17 mouse cellular contexts compared by ENCODE assay signal in genomic region chr16:69796299-69796698, GRCm38 (mm10).
DNase-seq lines count a peak whose midpoint lies in the region; ATAC-seq and TF ChIP-seq lines count a peak whose summit lies in the region.
"Had no signal": no experiment of that assay in that cellular context is flagged by ENCODE, and none has a peak within 500 bp of the region (broad histone marks: within the 10 kb centered on the region; RNA-seq: fewer than 3 reads in every experiment).

No protein-coding gene starts in this region.

- H3K4me3 ChIP-seq in hindbrain, postnatal 0 days (ENCODE audit: low read length), result no peak overlapping the region
- H3K4me3 ChIP-seq in hindbrain, embryonic 14.5 days (replicated peaks; ENCODE audit: low read length), result no peak overlapping the region
- no peak overlapping the region for H3K4me3 ChIP-seq in midbrain, embryonic 16.5 days (ENCODE audit: low read depth, low read length)
- H3K4me3 ChIP-seq: embryonic facial prominence, embryonic 15.5 days; forebrain, embryonic 12.5 days; hindbrain, embryonic 15.5 days; liver, embryonic 13.5 days had no signal

- WGBS in hindbrain, postnatal 0 days, result 64% methylated on average over 5 of the region's 5 CpGs
- WGBS in hindbrain, embryonic 14.5 days, result 76% methylated on average over 5 of the region's 5 CpGs
- WGBS in midbrain, embryonic 16.5 days, result 77% methylated on average over 5 of the region's 5 CpGs

- peak; percentile 2 for DNase-seq in hindbrain, postnatal 0 days (ENCODE audit: low spot score)
- DNase-seq in hindbrain, embryonic 14.5 days (ENCODE audit: low spot score), result no peak
- peak; percentile 77 for DNase-seq in 416B (ENCODE audit: low read depth)
- DNase-seq in c-Kit-positive CD71-negative TER-119-negative erythroid progenitor cells, embryonic 14.5 days (ENCODE audit: low read depth), result peak; percentile 7
- DNase-seq in kidney, postnatal 10 days, result peak; percentile 27
- no peak for DNase-seq in right cerebral cortex, postnatal 14 days
- DNase-seq in Muller cell, postnatal 12 days (ENCODE audit: inconsistent ontology term), result no peak
- DNase-seq: adrenal gland, adult 8-10 months; cerebellum, postnatal 10 days; liver, embryonic 13.5 days; lung, postnatal 36 days had no signal

- H3K9me3 ChIP-seq in hindbrain, postnatal 0 days (ENCODE audit: low read length), result no peaks in the 10 kb centered on the region
- no peaks in the 10 kb centered on the region for H3K9me3 ChIP-seq in hindbrain, embryonic 14.5 days (ENCODE audit: control insufficient read depth, low read length)
- no peaks in the 10 kb centered on the region for H3K9me3 ChIP-seq in midbrain, embryonic 16.5 days (replicated peaks; ENCODE audit: control insufficient read depth, low read length, poor library complexity, severe bottlenecking)
- H3K9me3 ChIP-seq: embryonic facial prominence, embryonic 15.5 days; forebrain, embryonic 12.5 days; hindbrain, embryonic 15.5 days; liver, embryonic 13.5 days had no signal

- no peaks in the 10 kb centered on the region for H3K36me3 ChIP-seq in hindbrain, postnatal 0 days (ENCODE audit: insufficient read depth, low read length)
- H3K36me3 ChIP-seq in hindbrain, embryonic 14.5 days (replicated peaks; ENCODE audit: control insufficient read depth, insufficient read depth), result no peaks in the 10 kb centered on the region
- H3K36me3 ChIP-seq in midbrain, embryonic 16.5 days (ENCODE audit: control insufficient read depth, insufficient read depth, low read length), result no peaks in the 10 kb centered on the region
- H3K36me3 ChIP-seq: embryonic facial prominence, embryonic 15.5 days; forebrain, embryonic 12.5 days; G1E; hindbrain, embryonic 15.5 days; liver, embryonic 13.5 days had no signal

- no peak overlapping the region for H3K27ac ChIP-seq in hindbrain, postnatal 0 days
- no peak overlapping the region for H3K27ac ChIP-seq in hindbrain, embryonic 14.5 days
- H3K27ac ChIP-seq in midbrain, embryonic 16.5 days (ENCODE audit: low read length), result no peak overlapping the region
- H3K27ac ChIP-seq: embryonic facial prominence, embryonic 15.5 days; forebrain, embryonic 12.5 days; hindbrain, embryonic 15.5 days; liver, embryonic 13.5 days had no signal

- no peaks in the 10 kb centered on the region for H3K27me3 ChIP-seq in hindbrain, postnatal 0 days (ENCODE audit: insufficient read depth, low read length)
- H3K27me3 ChIP-seq in hindbrain, embryonic 14.5 days (ENCODE audit: control insufficient read depth, insufficient read depth, low read length), result no peaks in the 10 kb centered on the region
- H3K27me3 ChIP-seq in midbrain, embryonic 16.5 days (ENCODE audit: control insufficient read depth, insufficient read depth, low read depth, low read length), result no peaks in the 10 kb centered on the region
- H3K27me3 ChIP-seq: embryonic facial prominence, embryonic 15.5 days; forebrain, embryonic 12.5 days; hindbrain, embryonic 15.5 days; liver, embryonic 13.5 days had no signal

- no peak for TF ChIP-seq CTCF in hindbrain, postnatal 0 days (IDR thresholded peaks at IDR 0.05; ENCODE audit: low read depth)

- no peak overlapping the region for H3K4me2 ChIP-seq in hindbrain, postnatal 0 days (ENCODE audit: low read depth, low read length)
- H3K4me2 ChIP-seq in hindbrain, embryonic 14.5 days (replicated peaks), result no peak overlapping the region
- H3K4me2 ChIP-seq in midbrain, embryonic 16.5 days (ENCODE audit: low read length), result no peak overlapping the region
- H3K4me2 ChIP-seq: embryonic facial prominence, embryonic 15.5 days; forebrain, embryonic 12.5 days; hindbrain, embryonic 15.5 days; liver, embryonic 13.5 days; midbrain, embryonic 11.5 days had no signal

- H3K4me1 ChIP-seq in hindbrain, postnatal 0 days (ENCODE audit: insufficient read depth, low read length), result no peaks in the 10 kb centered on the region
- H3K4me1 ChIP-seq in hindbrain, embryonic 14.5 days (replicated peaks; ENCODE audit: control insufficient read depth, insufficient read depth, low read length), result no peaks in the 10 kb centered on the region
- H3K4me1 ChIP-seq in midbrain, embryonic 16.5 days (ENCODE audit: control insufficient read depth, insufficient read depth, low read length), result no peaks in the 10 kb centered on the region
- H3K4me1 ChIP-seq: embryonic facial prominence, embryonic 15.5 days; forebrain, embryonic 12.5 days; hindbrain, embryonic 15.5 days; liver, embryonic 13.5 days had no signal

- no peak for ATAC-seq in hindbrain, postnatal 0 days
- ATAC-seq in hindbrain, embryonic 14.5 days (ENCODE audit: low FRiP score), result no peak
- ATAC-seq in midbrain, embryonic 16.5 days, result no peak

- H3K9ac ChIP-seq in hindbrain, postnatal 0 days (replicated peaks; ENCODE audit: low read length), result no peak overlapping the region
- H3K9ac ChIP-seq in hindbrain, embryonic 14.5 days, result no peak overlapping the region
- no peak overlapping the region for H3K9ac ChIP-seq in midbrain, embryonic 16.5 days (ENCODE audit: low read depth, low read length)
- H3K9ac ChIP-seq: embryonic facial prominence, embryonic 15.5 days; forebrain, embryonic 12.5 days; hindbrain, embryonic 15.5 days; liver, embryonic 13.5 days had no signal

Comparison
In these comparisons a context has a peak if more than half of its experiments do, and no peak if none do; other contexts are left out.
1. DNase-seq: peak in hindbrain, postnatal 0 days (single experiment), 416B (single experiment), c-Kit-positive CD71-negative TER-119-negative erythroid progenitor cells, embryonic 14.5 days (single experiment) and kidney, postnatal 10 days (single experiment); none in hindbrain, embryonic 14.5 days (single experiment), right cerebral cortex, postnatal 14 days (single experiment) and Muller cell, postnatal 12 days (single experiment).